Comparison of ENCODE assay signal across 14 mouse cellular contexts in the genomic region with DNA sequence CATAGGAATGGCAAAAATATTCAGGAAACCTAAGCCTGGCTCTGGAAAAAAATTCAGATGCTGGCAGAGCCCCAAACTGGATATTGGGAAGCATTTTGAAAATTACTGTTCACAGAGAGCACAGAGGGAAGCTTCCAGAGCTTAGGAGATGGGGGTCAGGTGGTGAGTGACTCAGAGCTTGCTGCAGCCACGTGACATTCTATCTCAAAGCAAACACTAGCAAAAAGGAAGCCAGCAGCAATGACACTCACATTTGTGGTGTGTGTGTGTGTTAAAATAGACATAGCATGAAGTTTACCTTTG. TPM values are rescaled to one million over a fixed set of nuclear protein-coding genes. Genes with fewer than 3 reads are reported as not detected.
DNase-seq lines count a peak whose midpoint lies in the region; ATAC-seq and TF ChIP-seq lines count a peak whose summit lies in the region.
"Had no signal": no experiment of that assay in that cellular context is flagged by ENCODE, and none has a peak within 500 bp of the region (broad histone marks: within the 10 kb centered on the region; RNA-seq: fewer than 3 reads in every experiment).

No protein-coding gene starts in this region.

- H3K9ac ChIP-seq in lung, postnatal 0 days (replicated peaks; ENCODE audit: low read depth), result no peak overlapping the region
- H3K9ac ChIP-seq: liver, postnatal 0 days had no signal

- TF ChIP-seq CTCF in lung, postnatal 0 days (IDR thresholded peaks at IDR 0.05), result no peak
- no peak for TF ChIP-seq CTCF in bone marrow macrophage, adult 2 months (IDR thresholded peaks at IDR 0.05; ENCODE audit: low read depth, low read length)

- ATAC-seq in lung, postnatal 0 days, result no peak
- ATAC-seq: liver, postnatal 0 days had no signal

- TF ChIP-seq POLR2A in bone marrow macrophage, adult 2 months (IDR thresholded peaks at IDR 0.05; ENCODE audit: borderline replicate concordance, low read depth, low read length), result no peak
- TF ChIP-seq POLR2A in myocyte (IDR thresholded peaks at IDR 0.05; ENCODE audit: insufficient read length, low read depth), result no peak

- H3K79me2 ChIP-seq in myocyte (ENCODE audit: control insufficient read depth, insufficient read depth), result no peaks in the 10 kb centered on the region

- 13% methylated on average over 1 of the region's 1 CpGs for WGBS in lung, postnatal 0 days

- TF ChIP-seq EP300 in lung, postnatal 0 days (IDR thresholded peaks at IDR 0.05), result 0 out of 2 replicates have a peak, but pooled peaks have one; percentile 8

- no peak overlapping the region for H3K4me3 ChIP-seq in lung, postnatal 0 days (ENCODE audit: low read depth, low read length)
- H3K4me3 ChIP-seq in bone marrow macrophage, adult 2 months (ENCODE audit: insufficient read depth, low read length), result no peak overlapping the region
- no peak overlapping the region for H3K4me3 ChIP-seq in myocyte
- H3K4me3 ChIP-seq: limb, embryonic 10.5 days had no signal

- H3K27ac ChIP-seq in lung, postnatal 0 days (ENCODE audit: low read length), result no peak overlapping the region
- H3K27ac ChIP-seq in bone marrow macrophage, adult 2 months (ENCODE audit: insufficient read depth, low read depth, low read length), result peak overlapping the region; percentile 66
- H3K27ac ChIP-seq: limb, embryonic 10.5 days had no signal

- H3K4me1 ChIP-seq in lung, postnatal 0 days (ENCODE audit: insufficient read depth, low read depth, low read length), result no peaks in the 10 kb centered on the region; the same call in 1 of the 2 replicates
- H3K4me1 ChIP-seq in bone marrow macrophage, adult 2 months (ENCODE audit: control insufficient read depth, insufficient read depth, low read length), result peaks cover 20% of the 10 kb centered on the region

- intact Hi-C loops in heart, postnatal 14 days (cut with DNase I), result no loop called here
- intact Hi-C loops in left cerebral cortex, postnatal 36 days (cut with DNase I), result no loop called here

- peak; percentile 96 for DNase-seq in heart, adult 11 months
- no peak for DNase-seq in heart, postnatal 14 days
- DNase-seq in lung, postnatal 0 days (ENCODE audit: low spot score), result peak; percentile 15
- DNase-seq in lung, adult 18-20 months, result no peak
- no peak for DNase-seq in left cerebral cortex, postnatal 36 days (ENCODE audit: low spot score in 2 of 2)
- no peak for DNase-seq in frontal cortex, postnatal 14 days (ENCODE audit: low spot score in 2 of 2)
- DNase-seq: cerebellum, adult 18-20 months; gastrocnemius, postnatal 36 days; liver, postnatal 0 days; right cerebral cortex, postnatal 25 days; thymus, postnatal 4 days had no signal

- no peak overlapping the region for H3ac ChIP-seq in myocyte (ENCODE audit: control insufficient read depth, insufficient read length)

- H3K9me3 ChIP-seq in lung, postnatal 0 days (ENCODE audit: low read length), result no peaks in the 10 kb centered on the region
- H3K9me3 ChIP-seq: limb, embryonic 10.5 days had no signal

- no peaks in the 10 kb centered on the region for H3K27me3 ChIP-seq in lung, postnatal 0 days (replicated peaks; ENCODE audit: insufficient read depth, low read length)
- no peaks in the 10 kb centered on the region for H3K27me3 ChIP-seq in myocyte (ENCODE audit: control insufficient read depth, insufficient read depth, insufficient read length)

- H3K4me2 ChIP-seq in lung, postnatal 0 days (replicated peaks; ENCODE audit: low read depth, low read length), result no peak overlapping the region
- peak overlapping the region; percentile 3 for H3K4me2 ChIP-seq in myocyte (ENCODE audit: low read depth)

- no peaks in the 10 kb centered on the region for H3K36me3 ChIP-seq in lung, postnatal 0 days (ENCODE audit: insufficient read depth, low read length)
- no peaks in the 10 kb centered on the region for H3K36me3 ChIP-seq in myocyte (ENCODE audit: control insufficient read depth, insufficient read depth)
- H3K36me3 ChIP-seq: limb, embryonic 10.5 days had no signal

TF ChIP-seq in myocyte, 11 proteins besides CTCF, POLR2A, EP300 and RAD21:
- TF ChIP-seq USF1 (IDR thresholded peaks at IDR 0.05; ENCODE audit: low read depth) (peak; percentile 93), MYOD1 (IDR thresholded peaks at IDR 0.05; ENCODE audit: control insufficient read depth in 1 of 3, insufficient read length in 2 of 3, low read depth in 2 of 3) (no peak)

RNA-seq across cellular contexts. Expression of gene Mkln1, which starts 58.6 kb away (rescaled TPM):
- total RNA-seq in heart, postnatal 14 days (2021), result 100 to 1,000 TPM; 180 to 188 TPM
- polyA plus RNA-seq in lung, postnatal 0 days (2015; fragmentation: Nextera tagmentation; extraction: Ambion mirVana), result 127 and 144 TPM in 2 replicates
- polyA plus RNA-seq in bone marrow macrophage, adult 2 months (2012; ENCODE audit: insufficient read depth, insufficient read length, missing spikeins), result 101 and 110 TPM in 2 replicates
- 67.4 TPM for polyA plus RNA-seq in myocyte (2012; fragmentation: generic; extraction: Trizol)
- total RNA-seq in left cerebral cortex, postnatal 36 days (2021), result 100 to 1,000 TPM; 138 to 151 TPM

Comparison
In these comparisons a context has a peak if more than half of its experiments do, and no peak if none do; other contexts are left out.
1. DNase-seq: peak in heart, adult 11 months (single experiment) and lung, postnatal 0 days (single experiment); none in heart, postnatal 14 days (0 of 2), lung, adult 18-20 months (0 of 2), left cerebral cortex, postnatal 36 days (0 of 2) and frontal cortex, postnatal 14 days (0 of 2).